Mouse (Mus musculus) spleen, postnatal 14 days (tissue): ENCODE measurements around the gene Rai1.

ENCODE experiments used
- DNase-seq, 2 experiments: peaks; one replicate each; pipeline ENCODE4 v3.0.0; 2021 to 2022; ENCODE audit warnings: low spot score in 2 of 2

Rai1 gene

GRCm38 (mm10) chr11:60104810-60105592 is at the start of gene Rai1:
TSS of gene Rai1 (plus strand) at chr11:60105013.
- DNase-seq = peak; percentile 84 to 93

GRCm38 (mm10) chr11:60056520-60056919 is 48.3 kb upstream of the Rai1 start:
- DNase-seq = no peak

GRCm38 (mm10) chr11:60057987-60058386 is 46.8 kb upstream of the Rai1 start:
- DNase-seq = no peak

GRCm38 (mm10) chr11:60058441-60058840 is 46.4 kb upstream of the Rai1 start:
- no peak for DNase-seq

- DNase-seq = no peak
These were observed 44.8 kb upstream of the Rai1 start for GRCm38 (mm10) chr11:60060026-60060425.

- no peak for DNase-seq
These were observed 43.3 kb upstream of the Rai1 start for GRCm38 (mm10) chr11:60061504-60062006.

- no peak for DNase-seq
These were observed 39.5 kb upstream of the Rai1 start for GRCm38 (mm10) chr11:60065267-60065666.

- no peak for DNase-seq
These were observed 37.2 kb upstream of the Rai1 start for GRCm38 (mm10) chr11:60067646-60068045.

GRCm38 (mm10) chr11:60068631-60069030 is 36.2 kb upstream of the Rai1 start:
- DNase-seq = no peak

- DNase-seq = peak; percentile 21 to 45
These were observed 34.2 kb upstream of the Rai1 start for GRCm38 (mm10) chr11:60070599-60070998.

GRCm38 (mm10) chr11:60071221-60071620 is 33.6 kb upstream of the Rai1 start:
- no peak for DNase-seq

- DNase-seq = no peak
These were observed 31.7 kb upstream of the Rai1 start for GRCm38 (mm10) chr11:60073121-60073520.

GRCm38 (mm10) chr11:60073936-60074502 is 30.8 kb upstream of the Rai1 start:
- no peak for DNase-seq

GRCm38 (mm10) chr11:60076183-60076582 is 28.6 kb upstream of the Rai1 start:
- DNase-seq = no peak

GRCm38 (mm10) chr11:60076790-60077189 is 28.0 kb upstream of the Rai1 start:
- DNase-seq = peak in 1 of 2 experiments; percentile 65

GRCm38 (mm10) chr11:60084589-60084988 is 20.2 kb upstream of the Rai1 start:
- peak; percentile 43 to 66 for DNase-seq

GRCm38 (mm10) chr11:60086676-60087075 is 18.1 kb upstream of the Rai1 start:
- no peak for DNase-seq

GRCm38 (mm10) chr11:60088947-60089346 is 15.9 kb upstream of the Rai1 start:
- no peak for DNase-seq

GRCm38 (mm10) chr11:60090696-60091421 is 14.0 kb upstream of the Rai1 start:
- DNase-seq = no peak

GRCm38 (mm10) chr11:60091422-60091761 is 13.4 kb upstream of the Rai1 start:
- no peak for DNase-seq

- no peak for DNase-seq
These were observed 11.6 kb upstream of the Rai1 start for GRCm38 (mm10) chr11:60093227-60093626.

GRCm38 (mm10) chr11:60093984-60094587 is 10.7 kb upstream of the Rai1 start:
- no peak for DNase-seq
